8 mouse cellular contexts compared by ENCODE assay signal in genomic region chr15:93398699-93399540, GRCm38 (mm10). TPM values are rescaled to one million over a fixed set of nuclear protein-coding genes. Genes with fewer than 3 reads are reported as not detected.
DNase-seq lines count a peak whose midpoint lies in the region; ATAC-seq lines count a peak whose summit lies in the region.

No protein-coding gene starts in this region.

- H3K27me3 ChIP-seq in forebrain, embryonic 12.5 days: no peaks in the 10 kb centered on the region
- no peaks in the 10 kb centered on the region for H3K27me3 ChIP-seq in midbrain, embryonic 14.5 days (ENCODE audit: control insufficient read depth, insufficient read depth, low read length)

- peak overlapping the region; percentile 88 for H3K4me3 ChIP-seq in brown adipose tissue, adult 24 weeks (ENCODE audit: insufficient read depth, low read depth, low read length)
- peak overlapping the region; percentile 97 for H3K4me3 ChIP-seq in forebrain, embryonic 12.5 days (replicated peaks)
- H3K4me3 ChIP-seq in midbrain, embryonic 14.5 days (replicated peaks; ENCODE audit: low read depth, low read length): peak overlapping the region; percentile 98

- peak overlapping the region; percentile 72 for H3K4me2 ChIP-seq in forebrain, embryonic 12.5 days
- H3K4me2 ChIP-seq in midbrain, embryonic 14.5 days (ENCODE audit: low read length): peak overlapping the region; percentile 84

- H3K27ac ChIP-seq in brown adipose tissue, adult 24 weeks (replicated peaks; ENCODE audit: low read depth, low read length): peak overlapping the region; percentile 58
- peak overlapping the region; percentile 85 for H3K27ac ChIP-seq in forebrain, embryonic 12.5 days
- H3K27ac ChIP-seq in midbrain, embryonic 14.5 days (replicated peaks; ENCODE audit: low read depth, low read length): peak overlapping the region; percentile 92

- peaks cover 14% of the 10 kb centered on the region for H3K36me3 ChIP-seq in forebrain, embryonic 12.5 days (replicated peaks)
- H3K36me3 ChIP-seq in midbrain, embryonic 14.5 days (ENCODE audit: control insufficient read depth, insufficient read depth, low read length): peaks cover 17% of the 10 kb centered on the region

- peaks cover 4% of the 10 kb centered on the region; the same call in 1 of the 2 replicates for H3K4me1 ChIP-seq in brown adipose tissue, adult 24 weeks (ENCODE audit: control insufficient read depth, insufficient read depth, insufficient read length, low read length)
- peaks cover 34% of the 10 kb centered on the region for H3K4me1 ChIP-seq in forebrain, embryonic 12.5 days
- peaks cover 15% of the 10 kb centered on the region for H3K4me1 ChIP-seq in midbrain, embryonic 14.5 days (ENCODE audit: control insufficient read depth, insufficient read depth, low read length)

- 1% methylated on average over 36 of the region's 36 CpGs for WGBS in forebrain, embryonic 12.5 days
- whole genome bisulfite sequencing in midbrain, embryonic 14.5 days: 1% methylated on average over 36 of the region's 36 CpGs

- DNase-seq in ovary, postnatal 36 days (ENCODE audit: low spot score): peak; percentile 7
- DNase-seq in ovary, postnatal 10 days (ENCODE audit: low spot score): no peak
- DNase-seq in kidney, postnatal 14 days: peak; percentile 12
- DNase-seq in midbrain, embryonic 14.5 days: peak; percentile 24
- DNase-seq in natural killer cell, adult 2 months (ENCODE audit: low spot score in 2 of 2): no peak
- DNase-seq in frontal cortex, postnatal 25 days (ENCODE audit: low spot score in 2 of 2): no peak

- ATAC-seq in forebrain, embryonic 12.5 days (ENCODE audit: low FRiP score): peak; percentile 37
- 0 out of 2 replicates have a peak, but pooled peaks have one; percentile 38 for ATAC-seq in midbrain, embryonic 14.5 days (ENCODE audit: low FRiP score, low TSS enrichment)

- H3K9ac ChIP-seq in forebrain, embryonic 12.5 days: peak overlapping the region; percentile 91
- peak overlapping the region; percentile 93 for H3K9ac ChIP-seq in midbrain, embryonic 14.5 days (replicated peaks; ENCODE audit: low read length)

- H3K9me3 ChIP-seq in forebrain, embryonic 12.5 days: no peaks in the 10 kb centered on the region
- H3K9me3 ChIP-seq in midbrain, embryonic 14.5 days (ENCODE audit: control insufficient read depth, low read length): no peaks in the 10 kb centered on the region

RNA-seq across cellular contexts. Expression of gene Pphln1, which starts 0.8 kb away (rescaled TPM):
- polyA plus RNA-seq in brown adipose tissue, adult 24 weeks (2012; ENCODE audit: insufficient read depth, insufficient read length, missing spikeins): 15.4 and 19.5 TPM in 2 replicates
- 82.8 and 86.9 TPM in 2 replicates for polyA plus RNA-seq in forebrain, embryonic 12.5 days (2016; fragmentation: Nextera tagmentation; extraction: Ambion mirVana)
- 35.4 and 38.5 TPM in 2 replicates for polyA plus RNA-seq in midbrain, embryonic 14.5 days (2014; fragmentation: Nextera tagmentation; extraction: Ambion mirVana)

RNA-seq across cellular contexts. Expression of gene Zcrb1, which starts 0.8 kb away (rescaled TPM):
- 192 TPM in 2 replicates for polyA plus RNA-seq in brown adipose tissue, adult 24 weeks (2012; ENCODE audit: insufficient read depth, insufficient read length, missing spikeins)
- 169 and 172 TPM in 2 replicates for polyA plus RNA-seq in forebrain, embryonic 12.5 days (2016; fragmentation: Nextera tagmentation; extraction: Ambion mirVana)
- polyA plus RNA-seq in midbrain, embryonic 14.5 days (2014; fragmentation: Nextera tagmentation; extraction: Ambion mirVana): 148 and 157 TPM in 2 replicates

Comparison
In these comparisons a context has a peak if more than half of its experiments do, and no peak if none do; other contexts are left out.
1. DNase-seq: peak in ovary, postnatal 36 days (single experiment), kidney, postnatal 14 days (single experiment) and midbrain, embryonic 14.5 days (single experiment); none in ovary, postnatal 10 days (single experiment), natural killer cell, adult 2 months (0 of 2) and frontal cortex, postnatal 25 days (0 of 2).
2. Peak in every context shown above with its lines, with median percentiles within 50 percentile points of each other: H3K27ac ChIP-seq and H3K4me3 ChIP-seq.